Mouse (Mus musculus): Measurements from ENCODE around the gene Zfp334. TPM values are rescaled to one million over a fixed set of nuclear protein-coding genes. Genes with fewer than 3 reads are reported as not detected.
A peak's percentile ranks its signal among the peaks of the same experiment; 100 is the strongest.

Gene Zfp334
- polyA plus RNA-seq, 1 experiment from 2014 or later, result 10.4 TPM

- H3K27ac ChIP-seq (replicated peaks), result no peak overlapping the region
- no peak overlapping the region for H3K4me2 ChIP-seq
- H3K27me3 ChIP-seq, result no peaks in the 10 kb centered on the region
- no peak overlapping the region for H3K4me3 ChIP-seq
- H3K9ac ChIP-seq, result no peak overlapping the region
- no peak for ATAC-seq (ENCODE audit: low read depth)
- no peaks in the 10 kb centered on the region for H3K4me1 ChIP-seq (replicated peaks)
- no peaks in the 10 kb centered on the region for H3K36me3 ChIP-seq
- 75% methylated on average over 9 of the region's 9 CpGs for WGBS
- H3K9me3 ChIP-seq, result no peaks in the 10 kb centered on the region
Measured at GRCm38 (mm10) chr2:165404951-165405350, 16.9 kb upstream of the Zfp334 start.

DNA sequence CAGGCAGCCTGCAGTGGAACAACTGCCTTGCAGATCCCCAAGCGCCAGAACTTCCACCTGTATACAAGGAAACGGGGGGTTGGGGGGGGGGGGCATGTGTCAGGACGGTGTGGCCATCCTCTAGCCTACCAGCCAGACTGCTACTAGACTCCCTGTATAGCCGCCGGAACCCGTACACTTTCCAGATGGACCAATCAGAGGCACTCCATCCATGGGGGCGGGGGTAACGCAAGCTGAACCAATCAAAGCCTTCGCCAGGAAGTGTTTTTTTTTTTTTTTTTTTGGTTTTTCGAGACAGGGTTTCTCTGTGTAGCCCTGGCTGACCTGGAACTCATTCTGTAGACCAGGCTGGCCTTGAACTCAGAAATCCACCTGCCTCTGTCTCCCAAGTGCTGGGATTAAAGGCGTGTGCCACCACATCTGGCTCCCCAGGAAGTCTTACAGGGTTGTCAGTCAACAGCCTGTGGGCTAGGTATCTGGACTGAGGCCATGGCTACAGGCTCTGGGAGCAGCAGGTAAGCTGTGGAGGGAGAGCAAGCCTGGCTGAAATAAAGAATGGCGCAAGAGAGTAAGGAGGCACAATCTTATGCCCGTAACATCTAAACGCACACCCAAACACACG, 10.2 kb upstream of the Zfp334 start:
- no peaks in the 10 kb centered on the region for H3K27me3 ChIP-seq
- H3K36me3 ChIP-seq, result no peaks in the 10 kb centered on the region
- no peak overlapping the region for H3K9ac ChIP-seq
- H3K4me1 ChIP-seq (replicated peaks), result peaks cover 17% of the 10 kb centered on the region
- 65% methylated on average over 15 of the region's 15 CpGs for WGBS
- no peak overlapping the region for H3K4me2 ChIP-seq
- H3K4me3 ChIP-seq, result no peak overlapping the region
- no peaks in the 10 kb centered on the region for H3K9me3 ChIP-seq
- peak overlapping the region; percentile 76 for H3K27ac ChIP-seq (replicated peaks)
- ATAC-seq (ENCODE audit: low read depth), result no peak

DNA sequence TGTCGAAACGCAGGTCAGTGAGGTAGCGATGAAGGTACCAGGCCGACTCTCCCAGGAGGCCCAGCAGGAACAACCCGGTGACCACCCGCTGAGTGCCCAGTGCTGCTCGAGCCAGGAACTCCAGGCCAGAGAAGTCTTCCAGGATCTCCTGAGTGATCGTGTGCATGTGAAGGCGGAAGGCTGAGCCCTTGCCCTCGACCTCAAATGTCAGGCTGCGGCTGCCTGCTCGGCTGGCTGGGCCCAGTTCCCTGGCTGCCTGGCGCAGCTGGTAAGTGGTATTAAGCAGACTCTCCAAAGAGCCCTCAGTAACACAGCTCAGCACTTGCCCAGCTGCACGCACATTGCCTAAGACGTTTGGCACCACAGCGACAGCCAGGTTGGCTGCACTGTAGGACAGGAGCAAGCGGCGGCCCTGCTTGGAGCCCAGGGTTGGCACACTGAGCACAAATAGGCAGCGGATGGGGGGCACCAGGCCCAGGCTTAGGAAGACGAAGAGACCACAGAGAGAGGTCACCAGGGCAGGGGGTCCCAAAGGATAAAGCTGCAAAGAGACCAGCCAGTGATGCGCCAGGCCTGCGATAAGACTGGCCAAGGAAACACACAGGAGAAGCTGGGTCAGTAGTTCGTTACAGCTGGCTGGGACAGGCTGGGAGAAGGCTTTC, 9.6 kb upstream of the Zfp334 start:
- 66% methylated on average over 23 of the region's 23 CpGs for WGBS
- peak; percentile 52; the same call in 1 of the 2 replicates for ATAC-seq (ENCODE audit: low read depth)
- no peak overlapping the region for H3K4me2 ChIP-seq
- no peak overlapping the region for H3K4me3 ChIP-seq
- no peaks in the 10 kb centered on the region for H3K36me3 ChIP-seq
- H3K27ac ChIP-seq (replicated peaks), result peak overlapping the region; percentile 76
- H3K9ac ChIP-seq, result no peak overlapping the region
- no peaks in the 10 kb centered on the region for H3K27me3 ChIP-seq
- H3K4me1 ChIP-seq (replicated peaks), result peaks cover 17% of the 10 kb centered on the region
- no peaks in the 10 kb centered on the region for H3K9me3 ChIP-seq

DNA sequence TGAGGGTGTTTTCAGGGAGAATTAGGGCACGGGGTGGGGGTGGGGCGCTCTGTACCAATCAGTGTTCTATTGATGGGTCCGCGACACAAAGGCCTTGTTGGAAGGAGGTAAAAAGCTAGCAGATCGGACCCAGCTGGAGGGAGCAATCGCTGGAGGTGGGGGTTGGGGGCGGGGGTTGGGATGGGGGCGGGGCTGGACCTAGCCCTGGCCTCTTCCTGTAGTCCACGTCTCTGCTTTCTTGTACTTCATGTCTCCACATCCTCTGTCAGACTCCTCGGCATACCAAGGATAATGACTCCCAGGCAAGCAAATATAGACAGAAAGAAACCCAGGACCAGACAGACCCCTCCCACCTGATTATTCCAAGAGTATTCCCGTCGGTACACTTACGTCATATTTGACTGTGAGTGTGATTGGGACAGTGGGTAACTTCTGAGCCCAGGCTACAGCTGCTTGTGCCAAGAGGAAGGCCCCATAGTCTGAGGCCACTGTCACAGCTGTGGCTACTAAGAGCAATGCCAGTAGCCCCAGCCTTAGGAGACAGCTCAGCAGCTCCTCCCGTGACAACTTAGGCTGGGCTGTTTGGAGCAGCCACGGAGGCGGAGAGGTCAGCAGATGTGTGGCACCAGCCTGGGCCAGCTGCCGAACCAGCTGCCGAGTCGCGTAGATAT, 8.9 kb upstream of the Zfp334 start:
- ATAC-seq (ENCODE audit: low read depth), result peak; percentile 61
- no peaks in the 10 kb centered on the region for H3K27me3 ChIP-seq
- no peak overlapping the region for H3K4me2 ChIP-seq
- H3K9ac ChIP-seq, result no peak overlapping the region
- no peaks in the 10 kb centered on the region for H3K9me3 ChIP-seq
- peak overlapping the region; percentile 76 for H3K27ac ChIP-seq (replicated peaks)
- WGBS, result 38% methylated on average over 20 of the region's 20 CpGs
- peaks cover 17% of the 10 kb centered on the region for H3K4me1 ChIP-seq (replicated peaks)
- no peak overlapping the region for H3K4me3 ChIP-seq
- no peaks in the 10 kb centered on the region for H3K36me3 ChIP-seq

GRCm38 (mm10) chr2:165392156-165392555, 4.1 kb upstream of the Zfp334 start:
- no peaks in the 10 kb centered on the region for H3K36me3 ChIP-seq
- no peak overlapping the region for H3K4me2 ChIP-seq
- WGBS, result 80% methylated on average over 4 of the region's 4 CpGs
- H3K27ac ChIP-seq (replicated peaks), result no peak overlapping the region
- no peak overlapping the region for H3K4me3 ChIP-seq
- H3K9ac ChIP-seq, result no peak overlapping the region
- H3K9me3 ChIP-seq, result no peaks in the 10 kb centered on the region
- ATAC-seq (ENCODE audit: low read depth), result no peak
- no peaks in the 10 kb centered on the region for H3K27me3 ChIP-seq
- H3K4me1 ChIP-seq (replicated peaks), result peaks cover 10% of the 10 kb centered on the region

DNA sequence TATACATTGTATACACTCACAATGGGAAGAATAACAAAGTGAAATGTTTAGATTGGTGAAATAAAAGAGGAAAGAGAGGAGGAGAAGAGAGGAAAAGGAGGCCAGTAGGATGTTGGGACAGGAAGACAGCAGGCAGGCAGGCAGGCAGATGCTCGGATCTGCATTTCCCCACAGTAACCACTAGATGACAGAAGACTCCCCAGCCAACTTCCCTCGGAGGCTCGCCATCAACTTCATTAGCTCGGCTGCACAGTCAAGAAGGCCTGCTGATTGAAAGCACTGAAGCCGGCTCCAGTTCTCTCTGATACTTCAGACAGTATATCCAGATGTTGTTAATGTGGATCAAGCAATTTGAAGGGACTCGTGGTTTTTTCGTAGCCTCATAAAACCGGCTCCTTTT, 3.5 kb upstream of the Zfp334 start:
- Histone ChIP-seq H3K27me3 (no peaks in the 10 kb centered on the region), H3K9ac (no peak overlapping the region), H3K27ac (replicated peaks) (no peak overlapping the region), H3K4me2 (no peak overlapping the region), H3K9me3 (no peaks in the 10 kb centered on the region), H3K4me1 (replicated peaks) (peaks cover 10% of the 10 kb centered on the region), H3K4me3 (no peak overlapping the region), H3K36me3 (peaks cover 4% of the 10 kb centered on the region)
- ATAC-seq (ENCODE audit: low read depth), result no peak
- 14% methylated on average over 8 of the region's 8 CpGs for WGBS

GRCm38 (mm10) chr2:165389299-165389952, 1.4 kb upstream of the Zfp334 start:
- Histone ChIP-seq H3K36me3 (peaks cover 25% of the 10 kb centered on the region), H3K4me2 (no peak overlapping the region), H3K27me3 (no peaks in the 10 kb centered on the region), H3K4me3 (no peak overlapping the region), H3K9ac (no peak overlapping the region), H3K27ac (replicated peaks) (no peak overlapping the region), H3K4me1 (replicated peaks) (peaks cover 27% of the 10 kb centered on the region), H3K9me3 (no peaks in the 10 kb centered on the region)
- 83% methylated on average over 6 of the region's 6 CpGs for WGBS
- no peak for ATAC-seq (ENCODE audit: low read depth)

DNA sequence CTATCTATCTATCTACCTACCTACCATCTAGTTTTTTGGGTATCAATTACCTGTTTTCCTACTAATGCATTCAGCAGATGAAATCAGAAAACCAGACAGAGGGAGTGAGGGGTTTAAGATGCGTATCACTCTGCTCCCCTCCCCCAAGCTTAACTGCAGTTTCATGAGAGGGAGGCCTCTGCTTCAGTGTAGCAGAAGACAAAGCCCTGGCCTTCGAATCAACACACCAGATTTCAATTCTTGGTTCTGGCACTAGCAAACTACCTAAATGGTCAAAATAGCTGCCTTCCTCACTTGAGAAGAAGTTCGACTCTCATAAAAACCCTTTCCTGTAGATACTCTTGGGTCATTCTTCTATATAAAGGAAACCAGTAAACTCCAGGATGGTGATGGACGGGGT, 689 bp downstream of the Zfp334 start:
- ATAC-seq (ENCODE audit: low read depth), result no peak

GRCm38 (mm10) chr2:165380050-165380449, 8.0 kb downstream of the Zfp334 start:
- H3K4me3 ChIP-seq, result no peak overlapping the region
- H3K4me2 ChIP-seq, result no peak overlapping the region
- no peak overlapping the region for H3K9ac ChIP-seq
- 96% methylated on average over 25 of the region's 25 CpGs for WGBS
- H3K4me1 ChIP-seq (replicated peaks), result peaks cover 18% of the 10 kb centered on the region
- H3K27me3 ChIP-seq, result no peaks in the 10 kb centered on the region
- H3K9me3 ChIP-seq, result 0 out of 2 replicates have a peak, but pooled peaks cover 10% of the 10 kb centered on the region
- peaks cover 94% of the 10 kb centered on the region for H3K36me3 ChIP-seq
- no peak overlapping the region for H3K27ac ChIP-seq (replicated peaks)
- no peak for ATAC-seq (ENCODE audit: low read depth)

More for the DNA sequence above, 689 bp downstream of the Zfp334 start:
- H3K27ac ChIP-seq (replicated peaks), result peak overlapping the region; percentile 95
- no peaks in the 10 kb centered on the region for H3K27me3 ChIP-seq
- H3K4me3 ChIP-seq, result peak overlapping the region; percentile 94
- no peaks in the 10 kb centered on the region for H3K9me3 ChIP-seq
- H3K4me2 ChIP-seq, result peak overlapping the region; percentile 65
- H3K4me1 ChIP-seq (replicated peaks), result peaks cover 27% of the 10 kb centered on the region
- H3K9ac ChIP-seq, result peak overlapping the region; percentile 97
- WGBS, result 4% methylated on average over 4 of the region's 4 CpGs
- H3K36me3 ChIP-seq, result peaks cover 46% of the 10 kb centered on the region

- H3K4me3 ChIP-seq, result no peak overlapping the region
- no peak for ATAC-seq (ENCODE audit: low read depth)
Measured at GRCm38 (mm10) chr2:165376001-165376400, 12.1 kb downstream of the Zfp334 start.

GRCm38 (mm10) chr2:165375478-165375877, 12.6 kb downstream of the Zfp334 start:
- WGBS, result 85% methylated on average over 5 of the region's 5 CpGs
- no peak for ATAC-seq (ENCODE audit: low read depth)
- H3K36me3 ChIP-seq, result peaks cover 57% of the 10 kb centered on the region

More at GRCm38 (mm10) chr2:165376001-165376400, 12.1 kb downstream of the Zfp334 start:
- Histone ChIP-seq H3K4me1 (replicated peaks) (peaks cover 15% of the 10 kb centered on the region), H3K27me3 (no peaks in the 10 kb centered on the region), H3K27ac (replicated peaks) (no peak overlapping the region), H3K9me3 (0 out of 2 replicates have a peak, but pooled peaks cover 4% of the 10 kb centered on the region), H3K9ac (no peak overlapping the region), H3K36me3 (peaks cover 62% of the 10 kb centered on the region), H3K4me2 (no peak overlapping the region)
- 72% methylated on average over 4 of the region's 4 CpGs for WGBS

GRCm38 (mm10) chr2:165371066-165371465, 17.0 kb downstream of the Zfp334 start:
- Histone ChIP-seq H3K4me2 (peak overlapping the region; percentile 11; the same call in 1 of the 2 replicates), H3K9me3 (no peaks in the 10 kb centered on the region), H3K4me3 (no peak overlapping the region), H3K4me1 (replicated peaks) (peaks cover 29% of the 10 kb centered on the region), H3K27ac (replicated peaks) (no peak overlapping the region), H3K9ac (no peak overlapping the region), H3K36me3 (peaks cover 19% of the 10 kb centered on the region), H3K27me3 (no peaks in the 10 kb centered on the region)
- no peak for ATAC-seq (ENCODE audit: low read depth)
- 30% methylated on average over 3 of the region's 3 CpGs for whole genome bisulfite sequencing

More at GRCm38 (mm10) chr2:165375478-165375877, 12.6 kb downstream of the Zfp334 start:
- Histone ChIP-seq H3K4me1 (replicated peaks) (peaks cover 15% of the 10 kb centered on the region), H3K4me3 (no peak overlapping the region), H3K9me3 (no peaks in the 10 kb centered on the region), H3K27me3 (no peaks in the 10 kb centered on the region), H3K4me2 (no peak overlapping the region), H3K27ac (replicated peaks) (no peak overlapping the region), H3K9ac (no peak overlapping the region)

Measured in neural tube, embryonic 13.5 days (tissue).